Mouse (Mus musculus) hindbrain, embryonic 15.5 days (tissue): ENCODE results near the gene Rad51b. TPM values are rescaled to one million over a fixed set of nuclear protein-coding genes. Genes with fewer than 3 reads are reported as not detected.

Experiments used
- ATAC-seq: fragments of 200-750 bp; cut with Nextera tagmentation; 2 replicates; pipeline ENCODE4 v1.8.0; 2017; ENCODE audit warnings: low read depth, moderate number of reproducible peaks, moderate TSS enrichment; ENCODE audit not compliant: low FRiP score
- H3K27ac ChIP-seq: fragments of 300-500 bp; sonication (generic); replicated peaks from 2 replicates; pipeline ENCODE4 v1.5.1; 2015; ENCODE audit warnings: mild to moderate bottlenecking, inconsistent platforms
- H3K27me3 ChIP-seq: fragments of 300-500 bp; sonication (generic); 2 replicates; pipeline ENCODE4 v1.6.1; 2015; ENCODE audit warnings: control low read depth, inconsistent platforms
- H3K36me3 ChIP-seq: fragments of 300-500 bp; sonication (generic); 2 replicates; pipeline ENCODE4 v1.6.1; 2015; ENCODE audit warnings: control low read depth, inconsistent platforms
- H3K4me1 ChIP-seq: fragments of 300-500 bp; sonication (generic); replicated peaks from 2 replicates; pipeline ENCODE4 v1.6.1; 2015; ENCODE audit warnings: control low read depth, inconsistent platforms
- H3K4me2 ChIP-seq: fragments of 300-500 bp; sonication (generic); 2 replicates; pipeline ENCODE4 v1.6.1; 2015; ENCODE audit warnings: moderate library complexity, mild to moderate bottlenecking, inconsistent platforms
- H3K4me3 ChIP-seq: fragments of 300-500 bp; sonication (generic); 2 replicates; pipeline ENCODE4 v1.5.1; 2015; ENCODE audit warnings: mild to moderate bottlenecking, inconsistent platforms
- H3K9ac ChIP-seq: fragments of 300-500 bp; sonication (generic); 2 replicates; pipeline ENCODE4 v1.6.1; 2015; ENCODE audit warnings: inconsistent platforms
- H3K9me3 ChIP-seq: fragments of 300-500 bp; sonication (generic); 2 replicates; pipeline ENCODE4 v1.6.1; 2016; ENCODE audit warnings: control low read depth, inconsistent platforms
- WGBS: fragments of 180-500 bp; shearing (Covaris S2); methylation state at CpG from one replicate; pipeline ENCODE4 v1.1.7; 2015; 5-methylcytosine and 5-hydroxymethylcytosine counted together
- polyA plus RNA-seq: library from polyadenylated mRNA; unstranded; fragments of >200 nt; fragmentation: Nextera tagmentation; extraction: Ambion mirVana; gene quantifications from 2 replicates; pipeline ENCODE4 v1.2.1, GENCODE M21; 2015

Gene Rad51b
- polyA plus RNA-seq, 1 experiment from 2014 or later = 1.7 TPM

DNA sequence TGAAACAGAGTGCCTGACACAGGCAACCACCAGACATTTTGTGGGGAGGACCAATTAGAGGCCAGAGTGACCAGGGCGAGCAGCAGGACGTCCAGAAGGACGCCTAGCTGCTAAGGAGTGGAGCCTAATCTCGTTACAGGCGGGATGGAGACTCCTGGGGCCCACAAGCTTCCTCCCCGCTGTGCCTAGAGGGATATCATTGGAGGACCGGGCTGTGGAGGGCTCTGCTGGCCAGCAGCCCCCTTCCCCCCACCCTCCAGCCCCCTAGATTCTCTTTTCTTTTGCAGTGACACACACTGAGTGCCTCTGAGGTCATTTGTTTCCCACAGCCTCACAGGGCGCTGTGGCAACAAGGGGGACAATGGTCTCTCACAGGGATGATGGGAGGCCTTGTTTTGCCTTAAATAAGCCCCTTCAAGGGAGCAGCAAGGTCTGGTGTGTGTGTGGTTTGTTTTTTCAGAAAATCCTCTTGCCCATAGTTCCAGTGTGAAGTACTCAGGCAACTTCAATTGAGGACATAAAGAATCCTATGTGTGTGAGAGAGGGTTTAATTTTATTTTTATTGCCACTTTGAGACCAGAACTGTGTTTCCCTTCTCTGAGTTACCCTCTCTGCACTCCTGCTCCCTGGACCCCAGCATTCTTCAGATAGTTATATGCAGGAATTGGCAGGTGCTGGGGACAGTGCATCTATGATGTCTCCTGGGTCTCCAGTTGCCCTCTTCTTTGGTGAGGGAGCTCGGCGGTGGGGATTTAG, 422.2 kb downstream of the Rad51b start:
- Histone ChIP-seq H3K9me3 (no peaks in the 10 kb centered on the region), H3K9ac (no peak overlapping the region)

DNA sequence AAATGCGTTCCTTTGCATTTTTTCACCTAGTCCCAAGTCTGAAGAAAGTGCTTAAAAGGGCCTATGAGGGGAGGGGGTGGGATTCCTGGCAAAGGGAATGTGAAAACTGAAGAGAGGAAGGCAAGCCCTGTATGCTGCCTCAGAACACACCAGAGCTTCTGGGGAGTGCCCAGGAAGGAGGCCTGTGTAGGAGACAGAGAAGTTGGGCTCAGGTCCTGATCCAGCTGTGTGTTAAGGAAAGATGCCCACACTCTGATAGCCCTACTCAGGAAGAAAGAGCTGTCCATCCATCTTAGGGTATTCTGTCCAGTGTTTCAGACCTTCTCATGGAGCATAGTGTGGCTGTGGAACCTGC, 422.7 kb downstream of the Rad51b start:
- Histone ChIP-seq H3K9me3 (no peaks in the 10 kb centered on the region), H3K4me1 (peaks cover 20% of the 10 kb centered on the region), H3K27ac (peak overlapping the region; percentile 76), H3K4me3 (no peak overlapping the region), H3K4me2 (no peak overlapping the region), H3K9ac (no peak overlapping the region), H3K36me3 (no peaks in the 10 kb centered on the region), H3K27me3 (no peaks in the 10 kb centered on the region)
- 17% methylated on average over 1 of the region's 1 CpGs for WGBS
- no peak for ATAC-seq

More for the DNA sequence above, 422.2 kb downstream of the Rad51b start:
- peak; percentile 86 for ATAC-seq
- Histone ChIP-seq H3K27ac (peak overlapping the region; percentile 76), H3K4me1 (peaks cover 20% of the 10 kb centered on the region), H3K27me3 (no peaks in the 10 kb centered on the region), H3K4me3 (no peak overlapping the region), H3K36me3 (no peaks in the 10 kb centered on the region), H3K4me2 (no peak overlapping the region)
- 14% methylated on average over 10 of the region's 10 CpGs for WGBS

DNA sequence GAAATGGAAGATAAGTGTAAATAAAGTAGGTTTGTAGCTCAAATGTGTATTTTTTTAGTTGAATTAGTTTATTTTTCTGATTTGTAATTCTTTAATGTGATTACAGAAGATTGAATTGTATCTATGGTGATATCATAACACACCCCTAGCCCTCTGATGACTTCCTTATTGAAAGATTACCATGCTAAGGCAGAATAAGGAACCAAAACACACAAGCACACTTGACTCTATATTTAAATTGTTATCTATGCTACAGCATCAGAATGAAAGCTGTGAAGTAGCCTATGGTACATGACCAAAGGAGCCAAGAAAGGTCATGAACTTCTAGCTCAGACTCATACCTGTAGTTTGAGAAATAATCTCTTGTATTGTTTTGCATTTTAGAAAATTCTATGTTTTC, 427.8 kb downstream of the Rad51b start:
- Histone ChIP-seq H3K9ac (no peak overlapping the region), H3K4me3 (no peak overlapping the region), H3K36me3 (no peaks in the 10 kb centered on the region), H3K9me3 (no peaks in the 10 kb centered on the region; the same call in 1 of the 2 replicates), H3K4me2 (no peak overlapping the region), H3K27ac (no peak overlapping the region), H3K4me1 (peaks cover 1% of the 10 kb centered on the region), H3K27me3 (no peaks in the 10 kb centered on the region)
- no peak for ATAC-seq

DNA sequence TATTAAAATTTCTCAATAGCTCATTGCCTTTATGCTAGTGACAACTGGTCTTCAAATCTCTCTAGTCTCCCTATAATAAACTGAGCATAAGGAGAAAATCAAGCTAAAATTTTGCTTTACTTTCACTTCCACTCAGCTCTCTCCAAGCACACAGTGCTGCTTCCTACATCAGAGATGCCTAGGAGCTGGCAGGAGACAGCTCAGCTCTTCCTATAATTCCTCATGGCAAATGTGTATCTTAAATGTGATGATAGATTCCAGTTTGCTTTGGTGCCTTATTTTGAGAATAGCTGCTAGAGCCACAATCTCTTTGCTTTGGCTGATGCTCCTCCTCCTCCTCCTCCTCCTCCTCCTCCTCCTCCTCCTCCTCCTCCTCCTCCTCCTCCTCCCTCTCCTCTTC, 428.6 kb downstream of the Rad51b start:
- no peaks in the 10 kb centered on the region for H3K4me1 ChIP-seq
- H3K36me3 ChIP-seq = no peaks in the 10 kb centered on the region
- no peak overlapping the region for H3K27ac ChIP-seq

DNA sequence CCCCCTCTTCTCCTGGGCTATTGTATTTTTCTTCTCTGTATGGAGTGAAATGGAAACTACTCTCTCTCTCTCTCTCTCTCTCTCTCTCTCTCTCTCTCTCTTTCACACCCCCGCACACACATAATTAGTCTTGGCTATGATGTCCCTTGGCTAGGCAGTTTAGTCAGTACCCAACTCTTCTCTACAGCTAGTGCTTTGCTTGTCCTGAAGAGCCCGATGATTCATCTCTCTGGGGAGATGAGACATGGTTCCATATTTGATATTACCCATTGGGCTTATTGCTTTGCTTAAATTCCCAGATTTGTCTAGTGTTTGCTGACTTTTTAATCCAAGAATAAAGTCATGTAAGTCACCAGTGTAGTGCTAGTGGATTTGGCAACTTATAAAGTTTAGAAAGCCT, 429.0 kb downstream of the Rad51b start:
- Histone ChIP-seq H3K27me3 (no peaks in the 10 kb centered on the region), H3K4me1 (no peaks in the 10 kb centered on the region), H3K4me3 (no peak overlapping the region), H3K9ac (no peak overlapping the region), H3K36me3 (no peaks in the 10 kb centered on the region), H3K27ac (no peak overlapping the region), H3K9me3 (no peaks in the 10 kb centered on the region; the same call in 1 of the 2 replicates), H3K4me2 (no peak overlapping the region)
- no peak for ATAC-seq
- WGBS = 73% methylated on average over 2 of the region's 2 CpGs

More for the DNA sequence above, 428.6 kb downstream of the Rad51b start:
- no peaks in the 10 kb centered on the region for H3K27me3 ChIP-seq
- no peak overlapping the region for H3K4me3 ChIP-seq
- no peak overlapping the region for H3K9ac ChIP-seq
- H3K9me3 ChIP-seq = no peaks in the 10 kb centered on the region; the same call in 1 of the 2 replicates
- no peak overlapping the region for H3K4me2 ChIP-seq
- ATAC-seq = no peak

DNA sequence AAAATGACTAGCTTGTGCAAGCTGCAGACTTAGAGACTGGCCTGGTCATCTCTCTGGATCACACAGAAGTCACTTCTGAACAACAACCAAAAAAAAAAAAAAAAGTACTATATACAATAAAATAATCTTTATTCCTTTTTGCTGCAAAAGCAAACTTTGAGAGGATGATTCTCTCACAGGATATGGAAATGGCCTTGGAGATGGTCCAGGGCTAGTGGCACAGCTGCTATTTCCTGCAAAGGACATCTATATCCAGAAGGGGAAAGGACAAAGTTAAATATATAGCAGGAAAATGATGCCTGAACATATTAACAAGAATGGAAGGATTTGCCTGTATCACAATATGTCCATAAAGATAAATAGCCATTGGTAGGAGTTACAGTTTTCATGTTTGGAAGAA, 429.9 kb downstream of the Rad51b start:
- Histone ChIP-seq H3K4me3 (no peak overlapping the region), H3K9me3 (no peaks in the 10 kb centered on the region; the same call in 1 of the 2 replicates), H3K9ac (no peak overlapping the region), H3K4me2 (no peak overlapping the region), H3K4me1 (peaks cover 2% of the 10 kb centered on the region; the same call in 1 of the 2 replicates), H3K36me3 (no peaks in the 10 kb centered on the region), H3K27ac (no peak overlapping the region), H3K27me3 (no peaks in the 10 kb centered on the region)
- no peak for ATAC-seq

DNA sequence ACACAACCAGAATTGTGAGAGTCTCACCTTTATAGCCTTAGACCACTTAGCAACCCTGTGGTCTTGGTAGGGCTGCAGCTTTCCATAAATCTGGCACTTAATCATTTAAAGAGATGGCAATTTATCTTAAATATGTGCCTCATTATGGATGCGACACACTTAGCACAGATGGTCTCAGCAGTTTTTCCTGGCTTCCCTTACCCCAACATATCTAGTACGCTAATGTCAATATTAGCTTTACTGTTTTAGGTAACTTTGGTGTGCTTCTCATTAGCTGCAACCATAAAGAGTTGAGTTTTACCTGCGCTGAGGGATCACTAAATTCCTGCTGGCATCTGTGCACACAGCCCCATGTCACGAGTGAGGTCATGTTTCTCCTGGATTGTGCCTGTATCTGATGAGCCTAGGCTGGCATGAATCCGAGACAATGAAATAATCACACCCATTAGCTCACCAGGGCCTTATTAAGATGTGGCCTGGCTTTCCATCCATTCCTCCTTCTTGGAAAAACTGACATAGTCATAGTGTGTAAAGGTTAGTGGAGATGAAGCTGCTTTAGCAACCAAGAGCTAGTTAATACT, 432.9 kb downstream of the Rad51b start:
- H3K4me3 ChIP-seq = no peak overlapping the region
- H3K9ac ChIP-seq = no peak overlapping the region
- no peak overlapping the region for H3K27ac ChIP-seq
- H3K27me3 ChIP-seq = no peaks in the 10 kb centered on the region
- no peak overlapping the region for H3K4me2 ChIP-seq
- 66% methylated on average over 5 of the region's 5 CpGs for WGBS
- peaks cover 8% of the 10 kb centered on the region; the same call in 1 of the 2 replicates for H3K4me1 ChIP-seq
- no peaks in the 10 kb centered on the region; the same call in 1 of the 2 replicates for H3K9me3 ChIP-seq
- H3K36me3 ChIP-seq = no peaks in the 10 kb centered on the region
- ATAC-seq = no peak

DNA sequence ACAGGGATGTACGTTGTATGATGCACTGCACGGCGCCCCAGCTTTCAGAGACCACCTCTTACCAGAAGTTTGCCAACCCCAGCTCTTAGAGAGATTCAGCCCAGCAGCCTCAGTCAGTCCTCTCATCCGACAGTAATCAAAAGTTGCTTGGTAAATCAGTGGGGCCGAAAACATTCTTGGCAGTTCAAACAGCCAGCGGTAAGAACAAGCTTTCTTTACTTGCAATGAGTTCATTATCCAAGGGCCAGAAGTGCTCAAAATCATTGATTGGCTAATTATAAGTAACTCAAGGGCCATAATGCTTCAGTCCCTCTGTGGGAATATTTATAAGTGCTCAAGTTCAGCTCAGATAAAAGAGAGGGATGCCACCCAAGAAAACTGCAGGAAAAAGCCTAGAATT, 434.8 kb downstream of the Rad51b start:
- 71% methylated on average over 6 of the region's 6 CpGs for WGBS
- H3K9me3 ChIP-seq = no peaks in the 10 kb centered on the region; the same call in 1 of the 2 replicates
- no peaks in the 10 kb centered on the region for H3K27me3 ChIP-seq
- no peaks in the 10 kb centered on the region for H3K36me3 ChIP-seq
- peak overlapping the region; percentile 31 for H3K27ac ChIP-seq
- peaks cover 8% of the 10 kb centered on the region; the same call in 1 of the 2 replicates for H3K4me1 ChIP-seq
- no peak overlapping the region for H3K4me2 ChIP-seq
- no peak overlapping the region for H3K4me3 ChIP-seq
- no peak for ATAC-seq
- no peak overlapping the region for H3K9ac ChIP-seq

DNA sequence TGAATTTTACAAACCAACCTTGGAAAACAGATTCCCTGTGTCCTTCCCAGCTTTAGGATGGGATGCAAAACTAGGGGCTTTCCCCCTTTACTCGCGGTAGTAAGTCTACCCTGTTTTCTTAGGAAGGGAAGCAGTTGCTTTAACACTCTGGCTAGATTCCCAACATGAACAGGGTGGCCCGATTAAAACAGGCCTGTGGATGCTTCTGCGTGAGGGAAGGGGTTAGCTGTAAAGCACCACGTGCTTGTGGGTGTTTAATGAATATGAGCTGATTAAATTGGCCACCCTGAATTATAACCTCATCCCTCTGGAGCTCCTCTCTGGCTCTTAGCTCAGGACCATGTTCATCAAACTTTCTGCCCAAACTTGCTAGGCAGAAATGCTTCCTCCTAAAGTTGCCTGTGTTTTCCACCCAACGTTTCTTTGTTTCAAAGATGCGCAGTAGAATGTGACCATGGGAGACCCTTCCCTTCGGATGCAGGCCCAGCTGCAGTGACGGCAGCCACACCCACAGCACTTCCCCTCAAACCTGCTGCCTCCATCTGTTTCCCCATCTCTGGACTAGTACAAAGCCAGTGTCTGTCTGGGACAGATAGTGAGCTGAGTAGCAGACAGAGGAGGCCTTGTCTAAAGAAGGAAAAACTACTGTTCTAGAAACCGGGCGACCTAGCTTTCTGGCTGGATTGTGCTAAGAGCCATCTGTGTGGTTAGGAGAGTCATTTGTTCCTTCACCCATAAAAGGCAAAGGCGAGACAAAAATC, 435.5 kb downstream of the Rad51b start:
- WGBS = 49% methylated on average over 12 of the region's 12 CpGs
- peak; percentile 59 for ATAC-seq
- peaks cover 8% of the 10 kb centered on the region; the same call in 1 of the 2 replicates for H3K4me1 ChIP-seq
- H3K4me2 ChIP-seq = no peak overlapping the region
- H3K27me3 ChIP-seq = no peaks in the 10 kb centered on the region
- H3K36me3 ChIP-seq = no peaks in the 10 kb centered on the region
- H3K4me3 ChIP-seq = no peak overlapping the region
- H3K9me3 ChIP-seq = no peaks in the 10 kb centered on the region; the same call in 1 of the 2 replicates
- H3K9ac ChIP-seq = no peak overlapping the region
- peak overlapping the region; percentile 31 for H3K27ac ChIP-seq

DNA sequence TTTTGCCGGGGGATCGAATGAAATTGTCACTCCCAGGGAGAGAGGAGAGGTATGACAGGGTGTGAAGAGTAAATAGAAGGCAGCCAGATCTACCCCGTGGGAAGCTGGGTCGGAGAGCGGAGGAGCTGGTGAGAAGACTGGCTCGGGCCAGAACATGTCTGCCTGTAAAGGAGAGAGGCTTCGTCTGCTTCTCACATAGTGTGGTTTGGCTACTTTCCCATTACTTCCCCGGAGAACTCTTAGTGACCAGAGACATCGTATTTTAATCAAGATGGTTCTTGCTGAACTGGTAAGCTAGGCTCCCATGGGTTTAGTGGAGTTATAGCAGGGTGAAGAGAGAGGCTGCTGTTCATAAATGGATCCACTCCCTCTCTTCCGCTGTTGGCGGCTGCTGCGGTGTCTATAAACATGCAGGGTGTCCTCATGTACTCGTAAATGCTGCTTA, 438.3 kb downstream of the Rad51b start:
- H3K27ac ChIP-seq = no peak overlapping the region
- H3K4me3 ChIP-seq = no peak overlapping the region
- no peaks in the 10 kb centered on the region for H3K27me3 ChIP-seq
- no peaks in the 10 kb centered on the region for H3K36me3 ChIP-seq
- no peak overlapping the region for H3K4me2 ChIP-seq
- 76% methylated on average over 13 of the region's 13 CpGs for WGBS
- no peak for ATAC-seq
- no peaks in the 10 kb centered on the region for H3K9me3 ChIP-seq
- H3K4me1 ChIP-seq = peaks cover 8% of the 10 kb centered on the region; the same call in 1 of the 2 replicates
- H3K9ac ChIP-seq = no peak overlapping the region

DNA sequence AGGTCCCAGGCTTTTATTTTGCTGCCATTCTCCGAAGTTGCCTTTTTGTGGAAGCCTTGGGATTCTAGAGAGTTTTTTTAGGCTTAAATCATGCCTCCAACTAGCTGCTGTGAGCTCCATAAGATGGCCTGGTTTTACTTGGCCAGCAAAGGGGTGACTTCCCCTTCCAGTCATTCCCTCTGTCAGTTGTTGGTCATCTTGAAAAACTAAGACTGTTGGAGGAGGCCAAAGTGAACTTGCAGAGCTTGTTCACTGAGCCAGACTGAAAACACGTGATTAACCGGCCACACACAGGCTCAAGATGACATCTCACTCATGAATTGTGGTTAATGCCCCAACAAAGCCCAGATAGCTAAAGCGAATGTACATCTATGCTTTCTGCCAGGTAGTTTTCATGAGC, 438.8 kb downstream of the Rad51b start:
- Histone ChIP-seq H3K4me1 (peaks cover 8% of the 10 kb centered on the region; the same call in 1 of the 2 replicates), H3K4me2 (no peak overlapping the region), H3K9ac (no peak overlapping the region), H3K27ac (no peak overlapping the region), H3K9me3 (no peaks in the 10 kb centered on the region), H3K4me3 (no peak overlapping the region), H3K36me3 (no peaks in the 10 kb centered on the region), H3K27me3 (no peaks in the 10 kb centered on the region)
- 80% methylated on average over 4 of the region's 4 CpGs for WGBS
- ATAC-seq = no peak

DNA sequence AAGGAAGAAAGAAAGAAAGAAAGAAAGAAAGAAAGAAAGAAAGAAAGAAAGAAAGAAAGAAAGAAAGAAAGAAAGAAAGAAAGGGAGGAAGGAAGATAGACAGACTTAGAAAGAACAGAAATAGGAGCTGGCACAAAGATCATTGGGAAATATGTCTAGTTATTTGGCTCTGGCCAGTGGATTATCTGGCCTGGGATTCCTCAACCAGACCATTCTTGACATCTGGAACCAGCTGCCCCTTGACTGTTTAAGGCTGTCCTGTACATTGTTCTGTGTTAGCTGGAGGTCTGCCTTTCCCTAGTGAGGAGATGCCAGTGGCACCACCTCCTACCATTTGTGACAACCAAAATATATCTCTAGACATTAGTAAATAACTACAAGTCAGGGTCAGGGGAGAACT, 441.6 kb downstream of the Rad51b start:
- no peak overlapping the region for H3K9ac ChIP-seq
- no peaks in the 10 kb centered on the region for H3K27me3 ChIP-seq
- H3K4me3 ChIP-seq = no peak overlapping the region
- no peak for ATAC-seq
- H3K36me3 ChIP-seq = no peaks in the 10 kb centered on the region
- H3K9me3 ChIP-seq = no peaks in the 10 kb centered on the region
- H3K4me2 ChIP-seq = no peak overlapping the region
- 0 out of 2 replicates have a peak, but pooled peaks cover 4% of the 10 kb centered on the region for H3K4me1 ChIP-seq
- no peak overlapping the region for H3K27ac ChIP-seq
